Mouse (Mus musculus): ENCODE data around the gene Pear1. TPM values are rescaled to one million over a fixed set of nuclear protein-coding genes. Genes with fewer than 3 reads are reported as not detected.
A peak's percentile ranks its signal among the peaks of the same experiment; 100 is the strongest.

The Pear1 gene
- polyA plus RNA-seq, 1 experiment from 2014 or later, result 5.3 TPM

GRCm38 (mm10) chr3:87763683-87764289 is 60.3 kb downstream of the Pear1 start:
- peaks cover 12% of the 10 kb centered on the region for H3K27me3 ChIP-seq
- no peak overlapping the region for H3K9ac ChIP-seq
- no peak for ATAC-seq (ENCODE audit: low read depth)
- no peaks in the 10 kb centered on the region for H3K9me3 ChIP-seq (replicated peaks)
- H3K4me2 ChIP-seq, result peak overlapping the region; percentile 63; the same call in 1 of the 2 replicates
- H3K4me3 ChIP-seq (replicated peaks), result no peak overlapping the region
- peak overlapping the region; percentile 81 for H3K27ac ChIP-seq
- H3K36me3 ChIP-seq, result no peaks in the 10 kb centered on the region
- peaks cover 54% of the 10 kb centered on the region for H3K4me1 ChIP-seq (replicated peaks)
- 18% methylated on average over 15 of the region's 15 CpGs for WGBS (ENCODE audit: insufficient replicate concordance)
- no peak for DNase-seq

DNA sequence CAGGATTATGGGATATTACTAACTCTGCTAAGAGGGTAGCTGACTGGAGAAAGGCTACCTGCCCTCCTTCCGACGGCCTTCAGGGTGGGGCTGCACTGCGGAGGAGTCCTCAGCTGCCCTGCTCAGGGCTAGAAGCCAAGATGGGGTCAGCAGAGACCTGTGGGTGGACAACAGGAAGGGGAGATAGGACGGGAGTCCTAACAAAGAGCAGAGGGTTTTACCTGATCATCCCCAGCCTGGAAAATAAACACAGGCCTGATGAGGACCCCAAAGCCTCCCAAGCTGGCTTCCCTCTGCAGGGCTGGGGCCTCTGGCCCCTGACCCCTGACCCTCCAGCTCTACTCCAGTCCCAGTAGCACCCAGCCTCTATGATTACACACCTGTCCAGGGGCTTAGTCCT is 60.9 kb downstream of the Pear1 start:
- Histone ChIP-seq H3K27ac (peak overlapping the region; percentile 81; the same call in 1 of the 2 replicates), H3K27me3 (peaks cover 7% of the 10 kb centered on the region; the same call in 1 of the 2 replicates), H3K4me1 (replicated peaks) (peaks cover 51% of the 10 kb centered on the region), H3K4me2 (no peak overlapping the region), H3K4me3 (replicated peaks) (no peak overlapping the region), H3K9ac (no peak overlapping the region), H3K9me3 (replicated peaks) (no peaks in the 10 kb centered on the region), H3K36me3 (no peaks in the 10 kb centered on the region)
- 59% methylated on average over 4 of the region's 4 CpGs for WGBS (ENCODE audit: insufficient replicate concordance)
- DNase-seq, result no peak
- ATAC-seq (ENCODE audit: low read depth), result no peak

DNA sequence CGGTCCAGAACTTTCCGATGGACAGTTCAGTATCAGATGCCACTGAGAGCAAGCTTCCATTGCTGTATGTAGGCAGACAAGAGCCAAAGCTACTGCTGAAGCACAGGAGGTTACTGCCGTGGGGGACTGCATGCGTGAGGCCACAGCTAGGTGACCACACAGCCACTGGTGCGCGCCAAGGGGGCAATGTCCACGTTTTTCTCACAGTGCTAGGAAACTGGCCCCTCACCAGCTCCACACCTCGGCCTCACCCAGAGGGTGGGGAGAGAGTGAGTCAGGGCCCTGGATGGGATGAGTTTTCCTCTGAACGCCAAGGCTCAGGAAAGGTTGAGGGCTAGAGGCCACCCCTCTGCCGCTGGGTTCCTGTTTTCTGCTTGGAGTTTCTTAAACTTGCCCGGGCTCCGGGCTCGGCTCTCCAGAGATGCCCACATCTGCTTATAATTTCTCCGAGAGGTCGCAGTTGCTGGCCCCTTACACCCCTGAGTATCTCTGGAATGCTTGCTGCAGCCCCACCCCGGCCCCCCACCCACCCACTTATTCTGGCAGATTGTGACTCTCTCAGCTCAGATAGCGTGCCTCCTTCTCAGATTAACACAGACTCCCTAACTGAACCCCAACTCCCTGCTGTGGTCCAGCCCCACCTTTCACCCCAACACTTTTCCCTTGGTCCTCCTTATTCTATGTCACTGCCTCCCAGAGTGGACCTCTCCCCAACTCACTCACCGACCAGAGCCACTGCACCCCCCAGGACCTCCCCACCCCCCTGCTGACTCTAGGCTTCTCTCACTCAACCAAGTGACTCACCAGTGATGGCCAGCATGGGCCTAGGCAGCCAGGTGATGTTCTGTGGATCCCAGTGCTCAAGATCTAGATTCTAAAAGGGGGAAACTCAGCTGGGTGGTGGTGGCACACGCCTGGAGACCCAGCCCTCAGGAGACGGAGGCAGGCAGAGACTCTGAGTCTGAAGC is 62.4 kb downstream of the Pear1 start:
- no peaks in the 10 kb centered on the region for H3K9me3 ChIP-seq (replicated peaks)
- 51% methylated on average over 20 of the region's 20 CpGs for WGBS (ENCODE audit: insufficient replicate concordance)
- no peaks in the 10 kb centered on the region for H3K36me3 ChIP-seq
- H3K4me2 ChIP-seq, result no peak overlapping the region
- no peak overlapping the region for H3K4me3 ChIP-seq (replicated peaks)
- H3K4me1 ChIP-seq (replicated peaks), result peaks cover 49% of the 10 kb centered on the region
- no peak overlapping the region for H3K9ac ChIP-seq
- no peak for ATAC-seq (ENCODE audit: low read depth)
- DNase-seq, result no peak
- no peaks in the 10 kb centered on the region; the same call in 1 of the 2 replicates for H3K27me3 ChIP-seq
- no peak overlapping the region for H3K27ac ChIP-seq

- Histone ChIP-seq H3K9me3 (replicated peaks) (no peaks in the 10 kb centered on the region), H3K4me1 (replicated peaks) (peaks cover 21% of the 10 kb centered on the region), H3K4me2 (no peak overlapping the region), H3K9ac (no peak overlapping the region), H3K4me3 (replicated peaks) (no peak overlapping the region), H3K27me3 (no peaks in the 10 kb centered on the region), H3K36me3 (0 out of 2 replicates have a peak, but pooled peaks cover under 1% of the 10 kb centered on the region), H3K27ac (no peak overlapping the region)
- 43% methylated on average over 4 of the region's 5 CpGs for WGBS (ENCODE audit: insufficient replicate concordance)
- no peak for ATAC-seq (ENCODE audit: low read depth)
- no peak for DNase-seq
Observed at GRCm38 (mm10) chr3:87758641-87759040, 65.5 kb downstream of the Pear1 start.

DNA sequence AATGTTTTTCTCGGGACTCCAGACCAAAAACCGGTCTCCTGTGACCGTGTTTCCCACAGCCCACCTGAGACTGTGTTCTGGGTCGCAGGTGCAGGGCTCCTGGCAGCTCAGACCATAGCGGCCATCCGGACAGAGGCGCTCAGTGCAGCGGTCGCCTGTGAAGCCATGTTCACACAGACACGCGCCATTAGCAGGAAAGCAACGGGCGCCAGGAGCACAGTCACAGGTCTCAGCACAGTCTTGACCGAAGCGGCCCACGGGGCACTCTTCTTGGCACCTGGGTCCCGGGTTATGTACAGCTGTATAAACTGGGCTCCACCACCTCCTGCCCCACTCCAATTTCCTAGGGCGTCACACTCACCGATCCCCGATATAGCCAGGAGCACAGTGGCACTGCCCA is 67.6 kb downstream of the Pear1 start:
- 70% methylated on average over 20 of the region's 20 CpGs for WGBS (ENCODE audit: insufficient replicate concordance)

DNA sequence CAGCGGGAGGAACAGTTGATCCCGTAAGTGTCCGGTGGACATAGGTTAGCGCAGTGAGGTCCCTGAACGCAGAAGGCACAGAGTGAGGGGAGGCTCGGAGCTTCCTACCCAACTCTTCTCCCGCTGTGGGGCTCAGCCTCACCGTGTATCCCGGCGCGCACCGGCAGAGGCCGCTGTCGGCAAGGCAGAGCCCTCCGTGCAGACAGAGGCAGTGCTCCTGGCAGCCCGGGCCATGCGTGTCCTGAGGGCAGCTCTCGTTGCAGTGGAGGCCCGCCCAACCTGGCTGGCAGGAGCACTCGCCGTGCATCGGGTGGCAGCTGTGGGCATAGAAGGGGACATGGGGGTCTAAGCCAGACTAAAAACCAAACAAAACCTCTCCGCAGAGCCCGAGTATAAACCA is 68.1 kb downstream of the Pear1 start:
- no peak overlapping the region for H3K27ac ChIP-seq
- DNase-seq, result no peak
- no peaks in the 10 kb centered on the region for H3K27me3 ChIP-seq
- 20% methylated on average over 24 of the region's 24 CpGs for WGBS (ENCODE audit: insufficient replicate concordance)
- H3K9me3 ChIP-seq (replicated peaks), result no peaks in the 10 kb centered on the region
- 0 out of 2 replicates have a peak, but pooled peaks cover 5% of the 10 kb centered on the region for H3K36me3 ChIP-seq
- peak; percentile 34; the same call in 1 of the 2 replicates for ATAC-seq (ENCODE audit: low read depth)
- H3K9ac ChIP-seq, result no peak overlapping the region
- peaks cover 3% of the 10 kb centered on the region; the same call in 1 of the 2 replicates for H3K4me1 ChIP-seq (replicated peaks)
- H3K4me2 ChIP-seq, result peak overlapping the region; percentile 17; the same call in 1 of the 2 replicates
- H3K4me3 ChIP-seq (replicated peaks), result no peak overlapping the region

More for the DNA sequence above, 67.6 kb downstream of the Pear1 start:
- no peaks in the 10 kb centered on the region for H3K27me3 ChIP-seq
- no peak overlapping the region for H3K4me2 ChIP-seq
- peaks cover 6% of the 10 kb centered on the region for H3K4me1 ChIP-seq (replicated peaks)
- H3K9me3 ChIP-seq (replicated peaks), result no peaks in the 10 kb centered on the region
- ATAC-seq (ENCODE audit: low read depth), result no peak
- no peak overlapping the region for H3K27ac ChIP-seq
- no peak overlapping the region for H3K4me3 ChIP-seq (replicated peaks)
- 0 out of 2 replicates have a peak, but pooled peaks cover 5% of the 10 kb centered on the region for H3K36me3 ChIP-seq
- no peak overlapping the region for H3K9ac ChIP-seq
- DNase-seq, result no peak

GRCm38 (mm10) chr3:87753829-87754228 is 70.3 kb downstream of the Pear1 start:
- H3K4me1 ChIP-seq (replicated peaks), result no peaks in the 10 kb centered on the region
- no peaks in the 10 kb centered on the region for H3K27me3 ChIP-seq
- H3K4me2 ChIP-seq, result no peak overlapping the region
- H3K9me3 ChIP-seq (replicated peaks), result no peaks in the 10 kb centered on the region
- H3K36me3 ChIP-seq, result 0 out of 2 replicates have a peak, but pooled peaks cover 5% of the 10 kb centered on the region
- no peak overlapping the region for H3K4me3 ChIP-seq (replicated peaks)
- 81% methylated on average over 13 of the region's 13 CpGs for WGBS (ENCODE audit: insufficient replicate concordance)
- DNase-seq (no peak), ATAC-seq (ENCODE audit: low read depth) (no peak)
- H3K27ac ChIP-seq, result no peak overlapping the region
- H3K9ac ChIP-seq, result no peak overlapping the region

DNA sequence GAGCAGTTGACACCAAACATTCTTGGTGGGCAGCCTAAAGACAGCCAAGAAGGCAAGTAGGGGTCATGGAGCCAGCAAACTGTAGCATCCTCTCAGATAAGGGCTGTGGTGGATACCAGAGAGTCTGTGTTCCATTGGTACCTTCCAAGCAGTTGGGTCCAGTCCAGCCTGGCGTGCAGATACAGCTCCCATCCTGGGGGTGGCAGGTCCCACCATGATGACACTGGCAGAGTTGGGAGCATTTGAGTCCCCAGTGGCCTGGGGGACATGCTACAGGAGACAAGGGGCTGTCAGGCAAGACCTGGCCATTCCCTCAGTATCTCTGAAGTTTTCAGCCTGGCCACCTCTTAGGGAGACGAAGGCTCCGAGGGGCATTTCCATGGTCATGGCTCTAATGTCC is 71.5 kb downstream of the Pear1 start:
- ATAC-seq (ENCODE audit: low read depth) (no peak), DNase-seq (no peak)
- Histone ChIP-seq H3K36me3 (0 out of 2 replicates have a peak, but pooled peaks cover 5% of the 10 kb centered on the region), H3K27me3 (no peaks in the 10 kb centered on the region), H3K4me3 (replicated peaks) (no peak overlapping the region), H3K4me1 (replicated peaks) (no peaks in the 10 kb centered on the region), H3K4me2 (no peak overlapping the region), H3K27ac (no peak overlapping the region), H3K9me3 (replicated peaks) (no peaks in the 10 kb centered on the region), H3K9ac (no peak overlapping the region)
- WGBS (ENCODE audit: insufficient replicate concordance), result 67% methylated on average over 3 of the region's 3 CpGs

GRCm38 (mm10) chr3:87749977-87750376 is 74.1 kb downstream of the Pear1 start:
- Histone ChIP-seq H3K27me3 (no peaks in the 10 kb centered on the region), H3K27ac (no peak overlapping the region), H3K9me3 (replicated peaks) (no peaks in the 10 kb centered on the region), H3K36me3 (0 out of 2 replicates have a peak, but pooled peaks cover 5% of the 10 kb centered on the region), H3K9ac (no peak overlapping the region), H3K4me1 (replicated peaks) (no peaks in the 10 kb centered on the region), H3K4me2 (no peak overlapping the region), H3K4me3 (replicated peaks) (no peak overlapping the region)
- 80% methylated on average over 12 of the region's 12 CpGs for WGBS (ENCODE audit: insufficient replicate concordance)
- ATAC-seq (ENCODE audit: low read depth) (no peak), DNase-seq (no peak)

- no peaks in the 10 kb centered on the region for H3K27me3 ChIP-seq
- no peak overlapping the region for H3K4me2 ChIP-seq
- H3K9ac ChIP-seq, result no peak overlapping the region
- no peak overlapping the region for H3K4me3 ChIP-seq (replicated peaks)
- DNase-seq (no peak), ATAC-seq (ENCODE audit: low read depth) (no peak)
- no peaks in the 10 kb centered on the region for H3K9me3 ChIP-seq (replicated peaks)
- H3K27ac ChIP-seq, result no peak overlapping the region
- no peaks in the 10 kb centered on the region for H3K4me1 ChIP-seq (replicated peaks)
- 21% methylated on average over 5 of the region's 5 CpGs for WGBS (ENCODE audit: insufficient replicate concordance)
- H3K36me3 ChIP-seq, result 0 out of 2 replicates have a peak, but pooled peaks cover 5% of the 10 kb centered on the region
Observed at GRCm38 (mm10) chr3:87749036-87749435, 75.1 kb downstream of the Pear1 start.

DNA sequence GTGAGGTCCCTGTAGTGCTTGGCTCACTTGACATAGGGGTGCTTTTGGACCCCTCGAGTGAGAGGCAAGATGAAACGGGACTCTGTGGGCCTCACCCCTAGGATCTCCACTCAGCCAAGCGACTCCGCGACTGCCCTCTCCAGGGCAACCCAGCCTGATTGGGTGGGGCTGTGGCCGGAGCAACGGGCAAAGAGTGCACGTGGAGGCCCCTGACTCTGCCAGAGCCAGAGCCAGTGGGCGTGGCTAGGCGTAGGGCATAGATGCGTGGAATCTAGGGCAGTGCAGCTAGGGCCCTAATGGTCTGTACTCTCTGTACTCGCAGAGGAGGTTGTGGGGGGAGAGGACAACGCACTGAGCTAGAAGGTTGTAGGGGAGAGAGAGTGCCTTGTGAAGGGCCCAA is 75.7 kb downstream of the Pear1 start, which contains the start of gene Lrrc71:
Gene Lrrc71 (minus strand): TSS at position 195 of the 400 bp plus-strand sequence.
- Histone ChIP-seq H3K9me3 (replicated peaks) (no peaks in the 10 kb centered on the region), H3K9ac (no peak within 1 kb of the TSS), H3K4me3 (replicated peaks) (no peak within 1 kb of the TSS), H3K4me1 (replicated peaks) (no peaks in the 10 kb centered on the region), H3K27me3 (no peaks in the 10 kb centered on the region), H3K27ac (no peak within 1 kb of the TSS), H3K36me3 (0 out of 2 replicates have a peak, but pooled peaks cover 2% of the 10 kb centered on the region), H3K4me2 (no peak within 1 kb of the TSS)
- no peak for ATAC-seq (ENCODE audit: low read depth)
- DNase-seq, result no peak
- 52% methylated on average over 13 of the region's 13 CpGs for WGBS (ENCODE audit: insufficient replicate concordance)

All from liver, embryonic 13.5 days (tissue).